Mouse (Mus musculus) neutrophil, adult 83 days (primary cell): ENCODE measurements around the gene Kcnj16. TPM values are rescaled to one million over a fixed set of nuclear protein-coding genes. Genes with fewer than 3 reads are reported as not detected.

ENCODE experiments used
- total RNA-seq, 2 experiments: library from RNA; stranded (reverse); gene quantifications; one replicate each; pipeline ENCODE4 v1.2.4; 2023

Gene Kcnj16
- total RNA-seq = not detected

GRCm38 (mm10) chr11:110967762-110968135 lies at the start of gene Kcnj16:
Kcnj16 (plus strand) TSS chr11:110968033.

GRCm38 (mm10) chr11:111065635-111066298 lies 97.9 kb downstream of the Kcnj16 start, which contains the start of gene Kcnj2:
Kcnj2 (plus strand) TSS chr11:111066164.

Other genes starting within 250 kb of the Kcnj16 start
- gene Kcnj2, start 98.1 kb downstream of the Kcnj16 start, total RNA-seq = 10 to 100 TPM; 12.9 to 13.7 TPM